Mouse (Mus musculus) liver, embryonic 12.5 days (tissue): Measurements from ENCODE around the gene Rxrg. TPM values are rescaled to one million over a fixed set of nuclear protein-coding genes. Genes with fewer than 3 reads are reported as not detected.

Experiments used
- ATAC-seq: fragments of 200-750 bp; cut with Nextera tagmentation; 2 replicates; pipeline ENCODE4 v1.8.0; 2017; ENCODE audit warnings: moderate number of reproducible peaks, mild to moderate bottlenecking, moderate library complexity
- H3K27ac ChIP-seq: fragments of 300-500 bp; sonication (generic); 2 replicates; pipeline ENCODE4 v1.5.1; 2016; ENCODE audit warnings: mild to moderate bottlenecking
- H3K27me3 ChIP-seq: fragments of 300-500 bp; sonication (generic); replicated peaks from 2 replicates; pipeline ENCODE4 v1.6.1; 2016; ENCODE audit warnings: mild to moderate bottlenecking, moderate library complexity
- H3K36me3 ChIP-seq: fragments of 300-500 bp; sonication (generic); 2 replicates; pipeline ENCODE4 v1.6.1; 2016; ENCODE audit warnings: mild to moderate bottlenecking, moderate library complexity
- H3K4me1 ChIP-seq: fragments of 300-500 bp; sonication (generic); 2 replicates; pipeline ENCODE4 v1.6.1; 2016
- H3K4me2 ChIP-seq: fragments of 300-500 bp; sonication (generic); 2 replicates; pipeline ENCODE4 v1.6.1; 2016; ENCODE audit warnings: mild to moderate bottlenecking, moderate library complexity
- H3K4me3 ChIP-seq: fragments of 300-500 bp; sonication (generic); 2 replicates; pipeline ENCODE4 v1.5.1; 2016; ENCODE audit warnings: mild to moderate bottlenecking, moderate library complexity
- H3K9ac ChIP-seq: fragments of 300-500 bp; sonication (generic); 2 replicates; pipeline ENCODE4 v1.6.1; 2016; ENCODE audit warnings: mild to moderate bottlenecking, moderate library complexity
- H3K9me3 ChIP-seq: fragments of 300-500 bp; sonication (generic); replicated peaks from 2 replicates; pipeline ENCODE4 v1.6.1; 2016; ENCODE audit warnings: mild to moderate bottlenecking, moderate library complexity
- WGBS: fragments of 180-500 bp; shearing (Covaris S2); methylation state at CpG from one replicate; pipeline ENCODE4 v1.1.7; 2016; ENCODE audit not compliant: insufficient replicate concordance; 5-methylcytosine and 5-hydroxymethylcytosine counted together
- polyA plus RNA-seq: library from polyadenylated mRNA; unstranded; fragments of >200 nt; fragmentation: Nextera tagmentation; extraction: Ambion mirVana; gene quantifications from 2 replicates; pipeline ENCODE4 v1.2.1, GENCODE M21; 2016

The Rxrg gene
- polyA plus RNA-seq, 1 experiment from 2014 or later = 0.38 TPM

DNA sequence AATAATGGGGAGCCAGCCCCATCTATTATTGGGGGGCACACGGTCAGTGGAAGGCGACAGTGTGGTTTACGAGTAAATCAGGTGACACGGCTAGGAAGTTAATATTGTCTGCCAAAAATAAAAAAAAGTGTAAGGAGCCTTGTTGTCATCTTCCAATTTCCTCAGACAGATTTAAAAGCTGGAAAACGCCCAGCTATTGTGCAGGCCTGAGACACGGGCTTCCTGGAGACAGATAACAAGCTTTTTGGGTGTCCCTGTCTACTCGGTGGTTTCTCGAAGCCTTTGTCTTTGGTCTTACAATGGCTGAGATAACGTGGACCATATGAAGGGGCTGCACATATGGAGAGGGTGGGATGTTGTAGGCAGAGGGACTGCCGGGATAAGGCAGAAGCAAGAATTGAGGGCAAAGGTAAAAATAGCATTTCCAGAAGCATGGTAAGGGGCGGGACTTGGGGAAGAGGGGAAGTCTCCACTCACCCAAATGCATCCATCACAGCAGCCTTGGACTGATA lies 51.0 kb downstream of the Rxrg start:
- H3K9ac ChIP-seq = no peak overlapping the region

GRCm38 (mm10) chr1:167652336-167652735 lies 54.2 kb downstream of the Rxrg start:
- Histone ChIP-seq H3K4me2 (no peak overlapping the region), H3K27ac (no peak overlapping the region), H3K9ac (no peak overlapping the region), H3K27me3 (peaks cover 14% of the 10 kb centered on the region), H3K4me1 (no peaks in the 10 kb centered on the region), H3K9me3 (no peaks in the 10 kb centered on the region), H3K36me3 (no peaks in the 10 kb centered on the region), H3K4me3 (no peak overlapping the region)
- 56% methylated on average over 2 of the region's 2 CpGs for WGBS
- no peak for ATAC-seq

More for the DNA sequence above, 51.0 kb downstream of the Rxrg start:
- H3K4me1 ChIP-seq = no peaks in the 10 kb centered on the region
- ATAC-seq = no peak
- H3K4me2 ChIP-seq = no peak overlapping the region
- H3K9me3 ChIP-seq = no peaks in the 10 kb centered on the region
- peaks cover 7% of the 10 kb centered on the region; the same call in 1 of the 2 replicates for H3K27me3 ChIP-seq
- WGBS = 53% methylated on average over 11 of the region's 11 CpGs
- no peak overlapping the region for H3K27ac ChIP-seq
- H3K4me3 ChIP-seq = no peak overlapping the region
- H3K36me3 ChIP-seq = no peaks in the 10 kb centered on the region

GRCm38 (mm10) chr1:167659065-167659464 lies 60.9 kb downstream of the Rxrg start:
- H3K4me2 ChIP-seq = no peak overlapping the region
- peaks cover 59% of the 10 kb centered on the region for H3K27me3 ChIP-seq
- no peak overlapping the region for H3K4me3 ChIP-seq
- no peaks in the 10 kb centered on the region for H3K4me1 ChIP-seq
- no peaks in the 10 kb centered on the region for H3K9me3 ChIP-seq
- WGBS = 52% methylated on average over 3 of the region's 3 CpGs
- no peak overlapping the region for H3K9ac ChIP-seq
- H3K36me3 ChIP-seq = no peaks in the 10 kb centered on the region
- no peak for ATAC-seq
- H3K27ac ChIP-seq = no peak overlapping the region

- 6% methylated on average over 21 of the region's 21 CpGs for WGBS
- no peak overlapping the region for H3K4me3 ChIP-seq
- no peak overlapping the region for H3K9ac ChIP-seq
- H3K27ac ChIP-seq = no peak overlapping the region
- no peak for ATAC-seq
- H3K4me1 ChIP-seq = no peaks in the 10 kb centered on the region
- H3K36me3 ChIP-seq = no peaks in the 10 kb centered on the region
- peaks cover 66% of the 10 kb centered on the region for H3K27me3 ChIP-seq
- H3K4me2 ChIP-seq = no peak overlapping the region
- no peaks in the 10 kb centered on the region for H3K9me3 ChIP-seq
Observed at GRCm38 (mm10) chr1:167660521-167661101, 62.4 kb downstream of the Rxrg start.

DNA sequence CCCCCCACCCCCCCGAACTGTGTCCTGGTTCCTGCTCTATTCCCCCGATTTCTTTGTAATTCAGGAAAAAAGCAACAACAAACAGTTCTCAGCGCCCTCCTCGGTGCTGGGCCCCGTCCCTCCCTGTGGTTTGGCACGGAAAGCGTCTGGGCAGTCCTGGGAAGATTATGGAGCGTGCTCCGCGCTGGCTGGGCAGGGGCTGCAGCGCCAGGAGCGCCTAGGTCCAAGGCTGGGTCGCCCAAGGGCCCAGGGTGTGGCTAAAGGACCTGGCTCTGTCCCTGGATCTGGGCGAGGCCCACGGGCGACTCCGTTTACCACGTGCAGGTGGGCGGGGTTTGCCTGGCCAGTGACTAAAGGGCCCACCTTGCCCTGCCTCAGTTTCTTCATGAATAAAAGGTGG lies 62.9 kb downstream of the Rxrg start:
- H3K4me2 ChIP-seq = no peak overlapping the region; the same call in 1 of the 2 replicates
- no peaks in the 10 kb centered on the region for H3K4me1 ChIP-seq
- H3K27me3 ChIP-seq = peaks cover 66% of the 10 kb centered on the region
- H3K4me3 ChIP-seq = no peak overlapping the region
- H3K9me3 ChIP-seq = no peaks in the 10 kb centered on the region
- 4% methylated on average over 19 of the region's 19 CpGs for WGBS
- no peak for ATAC-seq
- H3K36me3 ChIP-seq = no peaks in the 10 kb centered on the region
- no peak overlapping the region for H3K9ac ChIP-seq
- no peak overlapping the region for H3K27ac ChIP-seq

DNA sequence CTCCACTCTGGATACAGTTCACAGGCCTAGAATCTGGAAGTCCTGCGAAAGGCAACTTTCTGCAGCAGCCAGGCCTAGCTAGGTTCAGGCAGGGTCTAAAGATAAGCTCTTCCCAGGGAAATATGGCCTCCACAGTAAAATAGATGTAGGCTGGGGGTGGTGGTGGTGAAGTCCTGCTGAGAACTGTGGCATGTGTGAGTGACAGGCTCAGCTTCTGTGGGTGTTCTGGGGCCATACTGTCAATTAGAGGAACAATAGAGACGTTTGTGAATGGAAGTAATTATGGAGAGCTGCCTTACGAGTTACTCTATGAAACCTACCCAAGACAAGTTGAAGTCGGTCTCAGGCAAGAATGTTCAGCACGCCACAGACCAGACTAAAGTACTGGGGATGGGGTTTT lies 65.0 kb downstream of the Rxrg start:
- Histone ChIP-seq H3K27ac (no peak overlapping the region), H3K36me3 (no peaks in the 10 kb centered on the region), H3K4me3 (no peak overlapping the region), H3K9ac (no peak overlapping the region), H3K9me3 (no peaks in the 10 kb centered on the region), H3K27me3 (peaks cover 52% of the 10 kb centered on the region), H3K4me1 (no peaks in the 10 kb centered on the region), H3K4me2 (no peak overlapping the region)
- WGBS = 50% methylated on average over 5 of the region's 5 CpGs
- ATAC-seq = no peak

DNA sequence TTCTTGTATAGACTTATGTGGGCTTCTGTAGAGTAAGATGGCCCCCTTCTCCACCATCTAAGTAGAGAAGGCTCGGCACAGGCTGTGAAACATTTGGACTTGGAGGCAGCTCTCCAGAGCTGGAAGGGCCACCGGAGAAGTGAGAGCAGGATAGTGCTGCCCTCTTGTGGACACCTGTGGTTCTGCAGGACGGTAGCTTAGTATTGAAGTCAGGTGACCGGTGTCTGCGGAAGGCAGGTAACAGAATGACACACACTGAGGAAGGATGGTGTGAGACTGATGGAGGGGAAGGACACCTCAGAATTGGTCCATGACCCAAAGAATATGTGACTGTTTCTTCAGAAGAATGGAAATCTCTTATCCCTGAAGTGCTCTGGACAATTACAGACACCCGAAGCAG lies 71.6 kb downstream of the Rxrg start:
- Histone ChIP-seq H3K27ac (no peak overlapping the region), H3K9me3 (no peaks in the 10 kb centered on the region), H3K27me3 (peaks cover 48% of the 10 kb centered on the region), H3K9ac (no peak overlapping the region), H3K4me2 (no peak overlapping the region), H3K4me1 (no peaks in the 10 kb centered on the region), H3K4me3 (no peak overlapping the region), H3K36me3 (no peaks in the 10 kb centered on the region)
- no peak for ATAC-seq
- WGBS = 32% methylated on average over 6 of the region's 6 CpGs

DNA sequence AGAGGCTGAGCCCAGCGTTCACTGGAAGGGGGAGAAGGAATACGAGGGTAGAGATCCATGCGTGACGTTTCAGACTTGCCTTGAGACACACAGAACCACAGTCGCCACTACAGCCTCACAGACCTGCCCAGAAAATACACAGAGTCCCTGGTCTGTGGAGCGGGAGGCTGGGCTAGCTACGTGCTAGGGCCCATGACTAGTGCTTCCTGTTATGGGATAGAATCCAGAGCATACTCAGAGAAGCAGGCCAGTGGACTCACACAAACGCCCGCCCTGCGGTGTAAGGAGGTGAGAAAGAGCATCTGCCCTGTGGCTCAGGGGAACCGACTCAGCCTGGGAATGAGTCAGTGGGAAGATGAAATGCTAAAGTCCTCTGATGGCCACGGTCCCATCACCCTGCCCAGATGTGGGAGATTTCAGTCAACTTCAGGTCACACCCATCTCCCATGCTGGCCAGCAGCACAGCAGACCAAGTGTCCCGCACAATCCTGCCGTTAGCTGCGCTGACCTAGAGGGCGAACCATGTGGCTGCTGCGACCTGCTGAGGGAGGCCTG lies 74.3 kb downstream of the Rxrg start:
- Histone ChIP-seq H3K9ac (no peak overlapping the region), H3K4me2 (no peak overlapping the region), H3K27me3 (peaks cover 54% of the 10 kb centered on the region), H3K27ac (no peak overlapping the region), H3K4me1 (no peaks in the 10 kb centered on the region), H3K36me3 (no peaks in the 10 kb centered on the region), H3K9me3 (no peaks in the 10 kb centered on the region), H3K4me3 (no peak overlapping the region)
- WGBS = 19% methylated on average over 17 of the region's 17 CpGs
- no peak for ATAC-seq

DNA sequence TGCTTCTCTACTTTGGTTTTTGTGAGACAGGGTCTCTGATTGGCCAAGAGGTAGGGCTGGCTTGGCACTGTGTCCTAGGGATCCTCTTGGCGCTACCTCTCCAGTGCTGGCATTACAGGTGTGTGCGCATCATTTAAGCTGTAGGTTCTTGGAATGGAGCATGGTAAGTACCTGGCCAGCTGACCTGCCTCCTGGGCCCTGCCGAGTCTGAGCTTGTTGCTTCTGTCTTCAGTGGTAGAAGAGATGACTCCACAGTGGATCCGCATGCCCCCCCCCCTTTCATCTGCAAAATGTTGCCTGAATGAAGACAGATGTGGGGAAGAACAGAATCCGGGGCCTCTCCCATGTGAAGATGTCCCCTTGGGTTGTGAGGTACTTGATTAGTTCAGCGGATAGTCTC lies 80.9 kb downstream of the Rxrg start:
- WGBS = 79% methylated on average over 6 of the region's 6 CpGs
- Histone ChIP-seq H3K36me3 (no peaks in the 10 kb centered on the region), H3K27ac (no peak overlapping the region), H3K4me3 (no peak overlapping the region), H3K4me2 (no peak overlapping the region), H3K4me1 (no peaks in the 10 kb centered on the region), H3K27me3 (peaks cover 20% of the 10 kb centered on the region; the same call in 1 of the 2 replicates), H3K9me3 (no peaks in the 10 kb centered on the region), H3K9ac (no peak overlapping the region)
- no peak for ATAC-seq

DNA sequence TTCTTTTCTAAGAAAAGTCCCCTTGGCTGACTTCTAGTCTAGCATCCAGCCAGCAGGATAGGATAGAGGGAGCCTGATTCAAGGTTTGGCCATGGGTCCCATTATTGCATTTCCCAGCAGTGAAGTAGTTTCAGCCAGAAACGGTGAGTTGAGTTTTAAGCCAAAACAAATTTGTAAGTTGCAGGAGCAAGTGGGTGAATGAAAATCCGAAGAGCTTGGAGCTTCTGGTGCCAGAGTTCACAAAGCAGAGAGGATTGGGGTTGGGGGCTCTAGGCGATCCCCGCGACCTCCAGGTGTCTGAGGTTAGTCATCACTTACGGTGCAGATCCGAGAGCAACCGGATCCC lies 89.8 kb downstream of the Rxrg start:
- under 1% methylated on average over 8 of the region's 8 CpGs for WGBS
- no peak overlapping the region for H3K4me3 ChIP-seq

GRCm38 (mm10) chr1:167688347-167689231 lies 90.4 kb downstream of the Rxrg start:
- Histone ChIP-seq H3K4me2 (peak overlapping the region; percentile 60), H3K9ac (no peak overlapping the region), H3K4me3 (peak overlapping the region; percentile 40), H3K27me3 (peaks cover 80% of the 10 kb centered on the region), H3K9me3 (no peaks in the 10 kb centered on the region), H3K4me1 (no peaks in the 10 kb centered on the region), H3K27ac (no peak overlapping the region), H3K36me3 (no peaks in the 10 kb centered on the region)
- no peak for ATAC-seq
- WGBS = 2% methylated on average over 97 of the region's 98 CpGs

More for the DNA sequence above, 89.8 kb downstream of the Rxrg start:
- H3K27me3 ChIP-seq = peaks cover 74% of the 10 kb centered on the region
- H3K4me2 ChIP-seq = peak overlapping the region; percentile 60; the same call in 1 of the 2 replicates
- H3K9me3 ChIP-seq = no peaks in the 10 kb centered on the region
- H3K4me1 ChIP-seq = no peaks in the 10 kb centered on the region
- ATAC-seq = no peak
- H3K36me3 ChIP-seq = no peaks in the 10 kb centered on the region
- no peak overlapping the region for H3K9ac ChIP-seq
- no peak overlapping the region for H3K27ac ChIP-seq

- Histone ChIP-seq H3K27ac (no peak within 1 kb of the TSS), H3K9me3 (no peaks in the 10 kb centered on the region), H3K4me3 (peak within 1 kb of the TSS; percentile 40), H3K36me3 (no peaks in the 10 kb centered on the region), H3K9ac (no peak within 1 kb of the TSS), H3K4me1 (no peaks in the 10 kb centered on the region), H3K27me3 (peaks cover 84% of the 10 kb centered on the region), H3K4me2 (peak within 1 kb of the TSS; percentile 60)
- ATAC-seq = no peak
- 4% methylated on average over 3 of the region's 3 CpGs for WGBS
Observed at GRCm38 (mm10) chr1:167689232-167689261, 90.9 kb downstream of the Rxrg start, which contains the start of gene Lmx1a. Gene Lmx1a, plus strand, starts transcription at chr1:167689237.
